Comparison of ENCODE assay signal across 29 mouse cellular contexts in the genomic region with DNA sequence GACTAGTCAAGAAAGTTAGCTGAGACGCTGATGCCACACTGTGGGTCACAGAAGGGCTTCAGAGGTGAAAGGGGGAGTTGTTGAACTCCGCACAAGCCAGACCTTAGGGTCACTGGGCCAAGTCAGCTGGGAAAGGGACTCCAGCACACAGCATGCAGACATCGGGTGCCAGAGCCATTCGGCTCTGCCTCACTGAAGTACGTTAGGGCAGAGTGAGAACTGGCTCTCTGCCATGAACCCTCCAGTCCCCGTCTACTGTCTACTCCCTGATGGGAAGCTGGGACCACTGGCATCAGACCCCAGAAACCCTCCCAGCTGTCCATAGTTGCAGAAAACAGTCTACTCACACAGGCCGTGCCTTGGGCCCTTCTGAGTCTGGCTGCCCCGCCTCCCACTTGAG.
DNase-seq lines count a peak whose midpoint lies in the region; ATAC-seq and TF ChIP-seq lines count a peak whose summit lies in the region.
"Had no signal": no experiment of that assay in that cellular context is flagged by ENCODE, and none has a peak within 500 bp of the region (broad histone marks: within the 10 kb centered on the region; RNA-seq: fewer than 3 reads in every experiment).

No protein-coding gene starts in this region.

- DNase-seq in forebrain, postnatal 0 days = no peak
- peak; percentile 41 for DNase-seq in hindbrain, postnatal 0 days (ENCODE audit: low spot score)
- no peak for DNase-seq in hindbrain, embryonic 14.5 days (ENCODE audit: low spot score)
- peak; percentile 29 for DNase-seq in lung, postnatal 0 days (ENCODE audit: low spot score)
- DNase-seq in lung, postnatal 25 days (ENCODE audit: low spot score) = no peak
- DNase-seq in midbrain, embryonic 14.5 days = no peak
- DNase-seq: adrenal gland, postnatal 10 days; adrenal gland, postnatal 36 days; B cell, adult 2 months; cerebellum, adult 18-20 months; cerebellum, adult 9-10 months; cerebellum, postnatal 36 days; embryo, embryonic 11 days; gastrocnemius, postnatal 10 days; gastrocnemius, postnatal 36 days; heart, adult 2 months; heart, postnatal 36 days had no signal

- no peak overlapping the region for H3K27ac ChIP-seq in forebrain, embryonic 13.5 days
- no peak overlapping the region for H3K27ac ChIP-seq in forebrain, postnatal 0 days (ENCODE audit: low read depth, low read length)
- no peak overlapping the region for H3K27ac ChIP-seq in hindbrain, postnatal 0 days
- H3K27ac ChIP-seq in hindbrain, embryonic 14.5 days = no peak overlapping the region
- H3K27ac ChIP-seq in lung, postnatal 0 days (ENCODE audit: low read length) = no peak overlapping the region
- H3K27ac ChIP-seq in midbrain, embryonic 16.5 days (ENCODE audit: low read length) = no peak overlapping the region
- no peak overlapping the region for H3K27ac ChIP-seq in midbrain, embryonic 14.5 days (replicated peaks; ENCODE audit: low read depth, low read length)
- H3K27ac ChIP-seq: embryonic facial prominence, embryonic 10.5 days; embryonic facial prominence, embryonic 13.5 days; forebrain, embryonic 12.5 days; heart, adult 2 months; hindbrain, embryonic 13.5 days had no signal

- H3K4me3 ChIP-seq in forebrain, embryonic 13.5 days = no peak overlapping the region
- H3K4me3 ChIP-seq in forebrain, postnatal 0 days (ENCODE audit: low read depth, low read length) = no peak overlapping the region
- H3K4me3 ChIP-seq in hindbrain, postnatal 0 days (ENCODE audit: low read length) = no peak overlapping the region
- no peak overlapping the region for H3K4me3 ChIP-seq in hindbrain, embryonic 14.5 days (replicated peaks; ENCODE audit: low read length)
- no peak overlapping the region for H3K4me3 ChIP-seq in lung, postnatal 0 days (ENCODE audit: low read depth, low read length)
- H3K4me3 ChIP-seq in midbrain, embryonic 16.5 days (ENCODE audit: low read depth, low read length) = no peak overlapping the region
- H3K4me3 ChIP-seq in midbrain, embryonic 14.5 days (replicated peaks; ENCODE audit: low read depth, low read length) = no peak overlapping the region
- H3K4me3 ChIP-seq: embryonic facial prominence, embryonic 10.5 days; embryonic facial prominence, embryonic 13.5 days; erythroblast, embryonic 14.5 days; forebrain, embryonic 12.5 days; heart, adult 2 months; heart, embryonic 10.5 days; hindbrain, embryonic 10.5 days; hindbrain, embryonic 13.5 days had no signal

- TF ChIP-seq CTCF in forebrain, postnatal 0 days (IDR thresholded peaks at IDR 0.05; ENCODE audit: low read depth) = no peak
- no peak for TF ChIP-seq CTCF in hindbrain, postnatal 0 days (IDR thresholded peaks at IDR 0.05; ENCODE audit: low read depth)
- no peak for TF ChIP-seq CTCF in lung, postnatal 0 days (IDR thresholded peaks at IDR 0.05)

- no peak for TF ChIP-seq EP300 in lung, postnatal 0 days (IDR thresholded peaks at IDR 0.05)

- no peaks in the 10 kb centered on the region for H3K9me3 ChIP-seq in forebrain, embryonic 13.5 days (replicated peaks)
- no peaks in the 10 kb centered on the region for H3K9me3 ChIP-seq in forebrain, postnatal 0 days (ENCODE audit: low read length)
- no peaks in the 10 kb centered on the region for H3K9me3 ChIP-seq in hindbrain, postnatal 0 days (ENCODE audit: low read length)
- no peaks in the 10 kb centered on the region for H3K9me3 ChIP-seq in hindbrain, embryonic 14.5 days (ENCODE audit: control insufficient read depth, low read length)
- no peaks in the 10 kb centered on the region for H3K9me3 ChIP-seq in lung, postnatal 0 days (ENCODE audit: low read length)
- no peaks in the 10 kb centered on the region for H3K9me3 ChIP-seq in midbrain, embryonic 16.5 days (replicated peaks; ENCODE audit: control insufficient read depth, low read length, poor library complexity, severe bottlenecking)
- no peaks in the 10 kb centered on the region for H3K9me3 ChIP-seq in midbrain, embryonic 14.5 days (ENCODE audit: control insufficient read depth, low read length)
- H3K9me3 ChIP-seq: embryonic facial prominence, embryonic 10.5 days; embryonic facial prominence, embryonic 13.5 days; forebrain, embryonic 12.5 days; G1E; heart, embryonic 10.5 days; hindbrain, embryonic 10.5 days; hindbrain, embryonic 13.5 days had no signal

- no peaks in the 10 kb centered on the region for H3K36me3 ChIP-seq in forebrain, embryonic 13.5 days (ENCODE audit: poor library complexity, severe bottlenecking)
- no peaks in the 10 kb centered on the region for H3K36me3 ChIP-seq in forebrain, postnatal 0 days (ENCODE audit: insufficient read depth)
- no peaks in the 10 kb centered on the region for H3K36me3 ChIP-seq in hindbrain, postnatal 0 days (ENCODE audit: insufficient read depth, low read length)
- H3K36me3 ChIP-seq in hindbrain, embryonic 14.5 days (replicated peaks; ENCODE audit: control insufficient read depth, insufficient read depth) = no peaks in the 10 kb centered on the region
- H3K36me3 ChIP-seq in lung, postnatal 0 days (ENCODE audit: insufficient read depth, low read length) = no peaks in the 10 kb centered on the region
- H3K36me3 ChIP-seq in midbrain, embryonic 16.5 days (ENCODE audit: control insufficient read depth, insufficient read depth, low read length) = no peaks in the 10 kb centered on the region
- H3K36me3 ChIP-seq in midbrain, embryonic 14.5 days (ENCODE audit: control insufficient read depth, insufficient read depth, low read length) = no peaks in the 10 kb centered on the region
- H3K36me3 ChIP-seq: embryonic facial prominence, embryonic 10.5 days; embryonic facial prominence, embryonic 13.5 days; forebrain, embryonic 12.5 days; G1E; heart, embryonic 10.5 days; hindbrain, embryonic 10.5 days; hindbrain, embryonic 13.5 days had no signal

- ATAC-seq in forebrain, embryonic 13.5 days = 0 out of 2 replicates have a peak, but pooled peaks have one; percentile 10
- ATAC-seq in forebrain, postnatal 0 days = no peak
- ATAC-seq in hindbrain, postnatal 0 days = peak; percentile 35; the same call in 1 of the 2 replicates
- ATAC-seq in hindbrain, embryonic 14.5 days (ENCODE audit: low FRiP score) = no peak
- ATAC-seq in lung, postnatal 0 days = no peak
- ATAC-seq in midbrain, embryonic 16.5 days = peak; percentile 22; the same call in 1 of the 2 replicates
- no peak for ATAC-seq in midbrain, embryonic 14.5 days (ENCODE audit: low FRiP score, low TSS enrichment)
- ATAC-seq: forebrain, embryonic 16.5 days; Patski had no signal

- H3K4me1 ChIP-seq in forebrain, embryonic 13.5 days = peaks cover 26% of the 10 kb centered on the region
- no peaks in the 10 kb centered on the region for H3K4me1 ChIP-seq in forebrain, postnatal 0 days (ENCODE audit: insufficient read depth)
- H3K4me1 ChIP-seq in hindbrain, postnatal 0 days (ENCODE audit: insufficient read depth, low read length) = no peaks in the 10 kb centered on the region
- H3K4me1 ChIP-seq in hindbrain, embryonic 14.5 days (replicated peaks; ENCODE audit: control insufficient read depth, insufficient read depth, low read length) = 0 out of 2 replicates have a peak, but pooled peaks cover 7% of the 10 kb centered on the region
- H3K4me1 ChIP-seq in lung, postnatal 0 days (ENCODE audit: insufficient read depth, low read depth, low read length) = no peaks in the 10 kb centered on the region
- peaks cover 6% of the 10 kb centered on the region; the same call in 1 of the 2 replicates for H3K4me1 ChIP-seq in midbrain, embryonic 16.5 days (ENCODE audit: control insufficient read depth, insufficient read depth, low read length)
- H3K4me1 ChIP-seq in midbrain, embryonic 14.5 days (ENCODE audit: control insufficient read depth, insufficient read depth, low read length) = peaks cover 23% of the 10 kb centered on the region

- WGBS in forebrain, embryonic 13.5 days = 72% methylated on average over 8 of the region's 8 CpGs
- 58% methylated on average over 8 of the region's 8 CpGs for WGBS in forebrain, postnatal 0 days
- 34% methylated on average over 8 of the region's 8 CpGs for WGBS in hindbrain, postnatal 0 days
- WGBS in hindbrain, embryonic 14.5 days = 57% methylated on average over 8 of the region's 8 CpGs
- 49% methylated on average over 8 of the region's 8 CpGs for WGBS in lung, postnatal 0 days
- 74% methylated on average over 8 of the region's 8 CpGs for WGBS in midbrain, embryonic 16.5 days
- WGBS in midbrain, embryonic 14.5 days = 78% methylated on average over 8 of the region's 8 CpGs

- H3K9ac ChIP-seq in forebrain, embryonic 13.5 days = no peak overlapping the region
- H3K9ac ChIP-seq in forebrain, postnatal 0 days = no peak overlapping the region
- H3K9ac ChIP-seq in hindbrain, postnatal 0 days (replicated peaks; ENCODE audit: low read length) = no peak overlapping the region
- no peak overlapping the region for H3K9ac ChIP-seq in hindbrain, embryonic 14.5 days
- no peak overlapping the region for H3K9ac ChIP-seq in lung, postnatal 0 days (replicated peaks; ENCODE audit: low read depth)
- H3K9ac ChIP-seq in midbrain, embryonic 16.5 days (ENCODE audit: low read depth, low read length) = no peak overlapping the region
- H3K9ac ChIP-seq in midbrain, embryonic 14.5 days (replicated peaks; ENCODE audit: low read length) = no peak overlapping the region
- H3K9ac ChIP-seq: embryonic facial prominence, embryonic 13.5 days; hindbrain, embryonic 13.5 days had no signal

- H3K4me2 ChIP-seq in forebrain, embryonic 13.5 days = no peak overlapping the region
- H3K4me2 ChIP-seq in forebrain, postnatal 0 days (ENCODE audit: low read depth) = no peak overlapping the region
- no peak overlapping the region for H3K4me2 ChIP-seq in hindbrain, postnatal 0 days (ENCODE audit: low read depth, low read length)
- no peak overlapping the region for H3K4me2 ChIP-seq in hindbrain, embryonic 14.5 days (replicated peaks)
- no peak overlapping the region for H3K4me2 ChIP-seq in lung, postnatal 0 days (replicated peaks; ENCODE audit: low read depth, low read length)
- H3K4me2 ChIP-seq in midbrain, embryonic 16.5 days (ENCODE audit: low read length) = no peak overlapping the region
- no peak overlapping the region for H3K4me2 ChIP-seq in midbrain, embryonic 14.5 days (ENCODE audit: low read length)
- H3K4me2 ChIP-seq: embryonic facial prominence, embryonic 13.5 days; forebrain, embryonic 12.5 days; hindbrain, embryonic 13.5 days had no signal

- no peaks in the 10 kb centered on the region for H3K27me3 ChIP-seq in forebrain, embryonic 13.5 days
- no peaks in the 10 kb centered on the region for H3K27me3 ChIP-seq in forebrain, postnatal 0 days (ENCODE audit: insufficient read depth, low read length)
- no peaks in the 10 kb centered on the region for H3K27me3 ChIP-seq in hindbrain, postnatal 0 days (ENCODE audit: insufficient read depth, low read length)
- H3K27me3 ChIP-seq in hindbrain, embryonic 14.5 days (ENCODE audit: control insufficient read depth, insufficient read depth, low read length) = no peaks in the 10 kb centered on the region
- no peaks in the 10 kb centered on the region for H3K27me3 ChIP-seq in lung, postnatal 0 days (replicated peaks; ENCODE audit: insufficient read depth, low read length)
- H3K27me3 ChIP-seq in midbrain, embryonic 16.5 days (ENCODE audit: control insufficient read depth, insufficient read depth, low read depth, low read length) = no peaks in the 10 kb centered on the region
- no peaks in the 10 kb centered on the region for H3K27me3 ChIP-seq in midbrain, embryonic 14.5 days (ENCODE audit: control insufficient read depth, insufficient read depth, low read length)
- H3K27me3 ChIP-seq: embryonic facial prominence, embryonic 13.5 days; forebrain, embryonic 12.5 days; Patski had no signal

Comparison
In these comparisons a context has a peak if more than half of its experiments do, and no peak if none do; other contexts are left out.
1. ATAC-seq: peak in forebrain, embryonic 13.5 days (single experiment), hindbrain, postnatal 0 days (single experiment) and midbrain, embryonic 16.5 days (single experiment); none in forebrain, postnatal 0 days (single experiment), hindbrain, embryonic 14.5 days (single experiment), lung, postnatal 0 days (single experiment) and midbrain, embryonic 14.5 days (single experiment).
2. DNase-seq: peak in hindbrain, postnatal 0 days (single experiment) and lung, postnatal 0 days (single experiment); none in forebrain, postnatal 0 days (single experiment), hindbrain, embryonic 14.5 days (single experiment), lung, postnatal 25 days (single experiment) and midbrain, embryonic 14.5 days (single experiment).